Mouse (Mus musculus): ENCODE data around the gene Cdk11b. TPM values are rescaled to one million over a fixed set of nuclear protein-coding genes. Genes with fewer than 3 reads are reported as not detected.

Gene Cdk11b
- total and polyA plus RNA-seq, 3 experiments = 56.6 to 249 (median 113) TPM

GRCm38 (mm10) chr4:155668689-155669597 is 44.3 kb downstream of the Cdk11b start, which contains the start of gene Mib2 (continued):
- no peak for TF ChIP-seq USF2 (IDR thresholded peaks at IDR 0.05; ENCODE audit: borderline replicate concordance in 1 of 2, insufficient read depth in 1 of 2, low read depth in 1 of 2, low read length in 2 of 2)
- no peak for TF ChIP-seq GATA1 (IDR thresholded peaks at IDR 0.05; ENCODE audit: low read depth, low read length)
- peak; percentile 52 for TF ChIP-seq TCF12 (IDR thresholded peaks at IDR 0.05; ENCODE audit: low read depth, low read length)
- TF ChIP-seq UBTF (IDR thresholded peaks at IDR 0.05; ENCODE audit: borderline replicate concordance, insufficient read depth, low read depth, low read length) = no peak
- peak; percentile 95 for TF ChIP-seq MXI1 (IDR thresholded peaks at IDR 0.05; ENCODE audit: low read depth, low read length)
- TF ChIP-seq KAT2A (conservative IDR thresholded peaks at IDR 0.05; ENCODE audit: low read depth, low read length) = peak; percentile 72
- TF ChIP-seq BHLHE40 (IDR thresholded peaks at IDR 0.05; ENCODE audit: borderline replicate concordance, low read depth, low read length) = no peak
- TF ChIP-seq CTCF (IDR thresholded peaks at IDR 0.05 in 2 of 3, conservative IDR thresholded peaks at IDR 0.05 in 1 of 3; ENCODE audit: control insufficient read depth in 1 of 3, insufficient read depth in 1 of 3, low read depth in 2 of 3, low read length in 3 of 3, poor library complexity in 1 of 3, severe bottlenecking in 1 of 3) = no peak
- peak; percentile 57 for TF ChIP-seq MYC (IDR thresholded peaks at IDR 0.05; ENCODE audit: low read depth, low read length)
- TF ChIP-seq POLR2AphosphoS5 (IDR thresholded peaks at IDR 0.05; ENCODE audit: borderline replicate concordance, low read depth, low read length) = no peak
- no peak for TF ChIP-seq POLR2AphosphoS2 (IDR thresholded peaks at IDR 0.05; ENCODE audit: low read length)
- TF ChIP-seq RCOR1 (IDR thresholded peaks at IDR 0.05; ENCODE audit: low read depth, low read length) = no peak
- no peak for TF ChIP-seq MYB (IDR thresholded peaks at IDR 0.05; ENCODE audit: low read depth, low read length)
- TF ChIP-seq NELFE (IDR thresholded peaks at IDR 0.05; ENCODE audit: low read depth, low read length) = 0 out of 2 replicates have a peak, but pooled peaks have one; percentile 39
- no peak for TF ChIP-seq RAD21 (IDR thresholded peaks at IDR 0.05; ENCODE audit: low read depth, low read length)
- TF ChIP-seq GABPA (IDR thresholded peaks at IDR 0.05; ENCODE audit: low read depth, low read length) = no peak
- no peak for TF ChIP-seq SMC3 (IDR thresholded peaks at IDR 0.05; ENCODE audit: low read depth, low read length)
- TF ChIP-seq NRF1 (IDR thresholded peaks at IDR 0.05; ENCODE audit: insufficient read depth, low read depth, low read length, poor library complexity, severe bottlenecking) = peak; percentile 80
- TF ChIP-seq MAZ (IDR thresholded peaks at IDR 0.05; ENCODE audit: low read depth, low read length) = peak; percentile 90
- TF ChIP-seq MEF2A (IDR thresholded peaks at IDR 0.05; ENCODE audit: extremely low read depth, insufficient replicate concordance, low read depth, low read length, poor library complexity, severe bottlenecking) = no peak
- TF ChIP-seq E2F4 (IDR thresholded peaks at IDR 0.05; ENCODE audit: borderline replicate concordance, low read depth, low read length) = no peak
- peak; percentile 50 to 63; a peak in 2 of 4 replicates for TF ChIP-seq POLR2A (IDR thresholded peaks at IDR 0.05; ENCODE audit: control insufficient read depth in 1 of 2, insufficient read depth in 1 of 2, low read depth in 1 of 2, low read length in 2 of 2, poor library complexity in 1 of 2)
- peak; percentile 71 for TF ChIP-seq ETS1 (IDR thresholded peaks at IDR 0.05; ENCODE audit: low read depth, low read length)
- TF ChIP-seq EP300 (IDR thresholded peaks at IDR 0.05; ENCODE audit: low read depth in 1 of 2, low read length in 2 of 2) = no peak
